Mouse (Mus musculus): ENCODE measurements around the gene Srgap1. TPM values are rescaled to one million over a fixed set of nuclear protein-coding genes. Genes with fewer than 3 reads are reported as not detected.

Gene Srgap1
- total RNA-seq, 2 experiments from 2014 or later: not detected

DNA sequence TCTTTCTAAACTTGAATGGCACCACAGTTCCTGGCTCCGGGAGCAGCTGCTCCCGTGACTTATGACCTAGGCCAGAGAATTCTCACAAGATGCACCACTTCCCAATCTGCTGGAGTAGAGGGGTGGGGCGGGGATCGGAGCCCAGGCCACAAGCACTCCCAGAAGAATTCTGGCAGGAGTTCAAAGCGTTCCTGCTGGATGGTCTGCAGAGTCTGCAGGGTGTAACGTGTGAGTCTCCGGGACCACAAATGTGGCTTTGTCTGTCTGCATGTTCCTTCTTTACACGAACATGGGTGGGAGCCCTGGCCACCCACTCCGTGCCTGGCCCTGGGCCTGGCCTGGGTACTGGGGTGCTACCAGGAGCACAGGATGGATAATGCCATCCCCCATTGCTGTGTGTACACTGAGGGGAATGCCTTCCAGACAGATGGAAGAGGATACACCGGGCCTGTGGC lies 28.5 kb downstream of the Srgap1 start:
- no peak for ATAC-seq (replicated peaks; ENCODE audit: poor library complexity, severe bottlenecking)

DNA sequence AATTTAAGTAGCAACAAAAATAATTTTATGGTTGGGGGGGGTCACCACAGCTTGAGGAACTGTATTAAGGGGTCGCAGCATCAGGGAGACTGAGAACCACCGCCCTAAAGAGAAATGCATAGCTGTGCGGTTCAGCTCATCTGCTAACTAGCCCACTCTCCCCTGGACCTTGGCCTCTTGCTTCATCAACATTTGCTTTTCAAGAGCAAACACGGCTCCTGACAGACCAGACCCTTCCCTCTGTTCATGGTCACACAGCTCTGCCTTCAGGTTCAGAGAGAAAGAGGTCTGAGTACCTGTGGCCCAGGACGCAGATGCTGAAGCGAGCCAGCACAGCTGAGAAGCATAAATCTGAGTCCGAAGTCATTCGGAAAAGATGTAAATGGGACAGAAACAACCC lies 29.4 kb downstream of the Srgap1 start:
- ATAC-seq (replicated peaks; ENCODE audit: poor library complexity, severe bottlenecking): no peak

DNA sequence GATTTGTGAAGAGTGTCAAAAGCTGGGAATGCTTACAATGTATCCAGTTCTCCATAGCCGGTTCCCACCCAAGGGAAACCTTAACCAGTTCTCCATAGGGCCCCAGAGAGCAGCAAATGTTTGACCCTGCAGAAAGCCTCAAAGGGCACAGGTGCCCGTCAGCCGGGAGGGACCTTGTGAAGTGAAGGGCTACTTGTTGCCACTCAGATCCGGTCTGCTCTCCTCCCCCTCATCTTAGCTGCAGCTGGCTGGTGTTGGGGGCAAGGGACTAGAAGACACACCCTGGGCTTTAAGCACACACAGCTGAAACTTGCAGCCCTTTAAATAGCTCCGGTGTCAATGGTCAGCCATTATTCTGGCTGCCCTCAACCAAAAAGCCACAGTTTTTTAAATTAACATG lies 30.1 kb downstream of the Srgap1 start:
- ATAC-seq (replicated peaks; ENCODE audit: poor library complexity, severe bottlenecking): no peak

DNA sequence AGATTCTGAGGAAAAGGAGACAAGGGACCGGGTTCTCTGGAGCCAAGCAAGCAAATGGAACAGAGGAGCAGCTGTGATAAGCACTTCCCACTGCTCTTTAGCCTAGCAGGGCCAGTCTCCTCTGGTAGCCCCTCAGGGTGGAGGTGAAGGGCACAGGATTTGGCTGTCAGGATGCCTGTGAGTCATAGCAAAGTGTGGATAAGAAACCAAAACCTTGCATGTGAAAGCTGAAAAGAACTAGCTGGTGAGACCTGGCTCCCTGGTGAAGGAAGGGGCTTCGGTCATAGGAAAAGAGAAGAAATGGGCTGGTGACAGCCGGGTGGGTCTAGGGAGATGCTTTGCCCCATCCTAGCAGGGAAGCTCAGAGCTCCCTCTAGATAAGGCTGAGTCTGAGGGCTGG lies 30.5 kb downstream of the Srgap1 start:
- ATAC-seq (replicated peaks; ENCODE audit: poor library complexity, severe bottlenecking): no peak

DNA sequence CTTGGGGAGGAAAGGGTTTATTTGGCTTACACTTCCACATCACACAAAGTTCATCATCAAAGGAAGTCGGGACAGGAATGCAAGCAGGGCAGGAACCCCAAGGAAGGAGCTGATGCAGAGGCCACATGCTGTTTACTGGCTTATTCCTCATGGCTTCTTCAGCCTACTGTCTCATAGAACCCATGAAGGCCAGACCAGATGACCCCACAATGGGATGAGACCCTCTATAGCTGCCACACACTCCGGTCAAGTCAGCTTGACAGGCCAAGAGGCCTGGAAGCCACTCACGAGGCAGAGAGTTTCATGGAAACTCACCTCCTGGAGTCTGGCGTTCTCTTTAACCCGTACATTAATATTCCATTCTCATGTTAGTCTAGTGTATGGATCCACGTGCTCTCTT lies 34.8 kb downstream of the Srgap1 start:
- no peak for ATAC-seq (replicated peaks; ENCODE audit: poor library complexity, severe bottlenecking)

GRCm38 (mm10) chr10:122008731-122009391 lies 38.3 kb downstream of the Srgap1 start:
- ATAC-seq (replicated peaks; ENCODE audit: poor library complexity, severe bottlenecking): peak; percentile 33; the same call in 1 of the 2 replicates

- peak; percentile 21; the same call in 1 of the 2 replicates for ATAC-seq (replicated peaks; ENCODE audit: poor library complexity, severe bottlenecking)
Measured at GRCm38 (mm10) chr10:122008370-122008730, 38.8 kb downstream of the Srgap1 start.

DNA sequence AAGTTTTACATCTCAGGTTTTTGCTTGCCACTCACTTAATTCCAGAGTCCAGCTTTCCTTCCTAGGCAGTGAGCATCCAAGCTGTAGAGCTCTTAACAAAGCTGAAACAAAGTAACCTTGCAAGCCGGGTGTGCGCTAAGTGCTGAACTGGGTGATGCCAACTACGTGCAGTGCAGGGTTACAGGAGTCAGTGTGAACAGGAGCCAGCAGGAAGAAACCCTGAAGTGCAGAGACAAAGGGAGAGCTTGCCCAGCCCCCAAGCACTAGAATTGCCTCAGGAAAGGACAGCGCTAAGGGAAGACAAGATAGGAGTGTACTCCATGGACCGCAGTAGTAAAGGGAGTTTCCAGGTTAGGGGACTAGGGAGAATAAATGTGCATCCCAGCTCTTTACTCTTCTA lies 40.5 kb downstream of the Srgap1 start:
- ATAC-seq (replicated peaks; ENCODE audit: poor library complexity, severe bottlenecking): no peak

- ATAC-seq (replicated peaks; ENCODE audit: poor library complexity, severe bottlenecking): no peak
Measured at GRCm38 (mm10) chr10:122006151-122006550, 41.0 kb downstream of the Srgap1 start.

DNA sequence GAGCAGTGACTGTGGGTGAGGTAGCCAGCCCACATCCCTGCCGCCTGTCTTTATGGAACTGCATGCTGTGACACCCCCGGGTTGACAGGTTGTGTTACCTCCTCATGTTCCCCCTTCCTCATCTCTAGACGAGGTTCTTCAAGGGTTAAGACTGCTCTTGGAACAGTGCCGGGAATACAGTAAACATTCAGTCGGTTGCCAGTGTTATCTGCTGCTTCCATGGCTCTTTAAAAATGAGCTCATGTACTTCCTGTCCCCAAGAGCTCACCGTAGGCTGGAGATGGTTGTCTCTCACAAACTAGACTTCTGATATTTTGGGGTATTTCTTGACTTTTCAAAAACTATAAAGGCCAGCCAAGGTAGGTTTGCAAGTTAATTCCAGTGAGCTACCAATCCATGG lies 41.6 kb downstream of the Srgap1 start:
- ATAC-seq (replicated peaks; ENCODE audit: poor library complexity, severe bottlenecking): no peak

- no peak for ATAC-seq (replicated peaks; ENCODE audit: poor library complexity, severe bottlenecking)
Measured at GRCm38 (mm10) chr10:122002930-122003329, 44.2 kb downstream of the Srgap1 start.

DNA sequence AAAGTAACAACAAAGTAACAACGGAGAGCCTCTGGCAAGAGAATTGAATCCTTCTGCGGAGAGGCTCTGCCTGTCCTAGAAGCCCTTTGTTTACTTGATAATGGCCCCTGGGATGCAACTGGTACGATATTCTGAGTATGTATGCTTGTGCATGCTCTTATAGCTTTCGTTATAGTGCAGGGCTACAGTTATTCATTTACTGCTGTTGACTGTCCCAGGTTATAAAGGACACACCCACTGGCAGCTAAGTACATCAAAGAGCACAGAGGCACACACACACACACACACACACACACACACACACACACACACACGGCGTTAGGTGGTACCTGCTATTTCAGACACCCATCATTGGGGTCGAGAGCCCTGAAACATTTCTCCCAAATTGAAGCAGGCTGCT lies 48.3 kb downstream of the Srgap1 start:
- ATAC-seq (replicated peaks; ENCODE audit: poor library complexity, severe bottlenecking): no peak

- no peak for ATAC-seq (replicated peaks; ENCODE audit: poor library complexity, severe bottlenecking)
Measured at GRCm38 (mm10) chr10:121996500-121996899, 50.6 kb downstream of the Srgap1 start.

- no peak for ATAC-seq (replicated peaks; ENCODE audit: poor library complexity, severe bottlenecking)
Measured at GRCm38 (mm10) chr10:121995448-121995847, 51.7 kb downstream of the Srgap1 start.

GRCm38 (mm10) chr10:121994660-121995059 lies 52.5 kb downstream of the Srgap1 start:
- ATAC-seq (replicated peaks; ENCODE audit: poor library complexity, severe bottlenecking): no peak

- no peak for ATAC-seq (replicated peaks; ENCODE audit: poor library complexity, severe bottlenecking)
Measured at GRCm38 (mm10) chr10:121992609-121993008, 54.5 kb downstream of the Srgap1 start.

DNA sequence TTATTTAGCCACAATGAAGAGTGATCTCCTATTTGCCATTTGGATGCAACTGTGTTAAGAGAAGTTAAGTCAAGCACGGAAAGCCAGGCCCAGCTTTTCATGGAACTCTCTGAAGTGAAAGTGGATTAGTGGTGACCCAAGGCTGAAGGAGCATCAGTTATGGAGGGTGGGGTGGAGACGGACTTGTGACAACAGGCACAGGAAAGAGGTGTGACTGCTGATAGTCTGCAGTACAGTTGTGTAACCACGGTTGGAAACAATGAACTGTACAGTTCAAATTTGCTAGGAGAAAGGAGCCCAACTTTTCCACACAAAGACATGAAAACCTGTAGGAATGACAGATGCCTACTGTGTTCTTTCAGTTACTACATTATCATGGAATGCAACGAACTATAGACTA lies 60.1 kb downstream of the Srgap1 start:
- ATAC-seq (replicated peaks; ENCODE audit: poor library complexity, severe bottlenecking): no peak

- ATAC-seq (replicated peaks; ENCODE audit: poor library complexity, severe bottlenecking): no peak
Measured at GRCm38 (mm10) chr10:121984887-121985286, 62.2 kb downstream of the Srgap1 start.

DNA sequence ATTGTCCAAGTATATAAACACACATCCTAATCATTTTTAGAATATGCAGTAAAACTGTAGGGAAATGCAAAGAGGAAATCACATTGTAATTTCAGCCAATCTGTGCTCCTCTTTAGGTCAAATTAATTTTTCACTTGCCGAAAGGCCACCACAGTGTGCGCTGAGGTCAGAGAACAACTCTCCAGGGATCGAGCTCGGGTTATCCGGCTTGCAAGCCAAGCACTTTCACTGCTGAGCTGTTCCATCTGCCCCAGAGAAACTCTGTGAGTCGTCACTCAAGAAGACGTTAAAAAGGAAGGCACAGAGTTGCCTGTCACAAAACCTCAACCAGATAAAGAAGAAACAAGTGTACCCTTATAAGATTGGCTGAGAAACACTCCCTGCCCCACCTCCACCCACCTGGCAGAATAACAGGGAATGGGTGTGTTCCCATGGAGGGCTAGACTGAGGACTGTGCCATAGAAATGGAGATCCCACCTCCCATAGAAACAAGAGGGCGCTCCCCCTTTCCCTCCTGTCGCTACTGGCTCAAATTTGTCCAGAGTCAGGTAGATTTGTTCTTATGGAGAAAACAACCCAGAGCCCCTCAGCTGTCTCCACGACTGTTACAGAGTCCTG lies 63.0 kb downstream of the Srgap1 start:
- no peak for ATAC-seq (replicated peaks; ENCODE audit: poor library complexity, severe bottlenecking)

DNA sequence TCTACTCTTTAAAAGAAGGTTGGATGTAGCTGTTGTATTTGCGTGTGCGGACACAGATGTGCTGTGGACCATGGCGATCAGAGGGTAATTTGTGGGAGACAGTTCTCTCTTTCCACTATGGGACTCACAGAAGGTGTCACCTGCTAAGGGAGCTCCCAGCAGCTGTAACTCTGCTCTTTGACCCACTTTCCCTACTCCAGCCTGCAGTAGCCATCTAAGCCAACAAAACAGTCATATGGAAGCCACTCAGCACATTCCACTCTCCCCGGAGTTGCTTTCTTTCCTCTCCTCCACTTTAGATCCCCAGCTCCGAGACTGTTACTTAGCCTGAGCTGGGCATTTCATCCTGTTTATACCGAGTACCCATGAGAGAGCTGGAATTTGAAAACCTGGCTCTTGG lies 71.8 kb downstream of the Srgap1 start:
- ATAC-seq (replicated peaks; ENCODE audit: poor library complexity, severe bottlenecking): no peak

DNA sequence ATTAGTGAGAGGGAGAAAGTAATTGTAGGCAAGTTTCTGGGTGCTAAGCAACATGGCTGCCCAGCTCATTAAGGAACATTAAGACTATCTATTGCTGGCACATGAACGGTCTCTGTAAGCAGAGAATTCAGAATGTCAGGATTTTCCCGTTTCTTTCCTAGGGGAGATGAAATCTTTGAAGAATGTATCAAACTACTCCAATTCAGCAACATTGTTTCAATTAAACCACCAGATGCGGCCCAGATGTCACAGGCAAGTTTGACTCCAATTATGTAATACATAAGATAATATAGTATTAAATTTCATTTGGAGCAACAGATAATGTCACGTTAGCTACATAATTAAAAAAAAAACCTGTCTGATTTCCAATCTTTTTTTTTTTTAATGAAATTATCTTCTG lies 72.5 kb downstream of the Srgap1 start:
- no peak for ATAC-seq (replicated peaks; ENCODE audit: poor library complexity, severe bottlenecking)

DNA sequence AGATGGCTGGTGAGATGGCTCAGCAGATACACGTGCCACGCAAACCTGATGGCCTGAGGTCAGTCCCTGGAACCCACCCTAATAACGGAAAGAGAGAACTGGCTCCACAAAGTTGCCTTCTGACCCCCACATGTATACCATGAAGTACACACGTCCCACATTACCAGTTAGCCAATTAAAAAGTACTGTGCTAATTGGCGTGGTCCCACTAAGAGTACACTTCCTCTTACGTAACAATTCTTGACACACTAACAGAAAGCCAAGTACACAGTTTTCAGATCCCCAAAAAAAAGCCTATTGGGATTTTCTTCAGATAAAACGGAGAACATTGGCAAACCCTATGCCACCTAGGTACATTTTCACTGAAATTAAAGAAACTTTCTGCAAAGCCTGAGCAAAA lies 73.8 kb downstream of the Srgap1 start:
- peak; percentile 66 for ATAC-seq (replicated peaks; ENCODE audit: poor library complexity, severe bottlenecking)

Measured in granulocyte monocyte progenitor cell, adult 5-6 weeks (primary cell).